Mouse (Mus musculus): Measurements from ENCODE around the gene Med6.
"Not testable (repeated sequence)": the region's sequence is repeated elsewhere in the genome, so short reads cannot be mapped to it uniquely, and the experiment has no call there.

Med6 gene

GRCm38 (mm10) chr12:81549286-81549685, 45.5 kb downstream of the Med6 start:
- DNase-seq (ENCODE audit: low spot score in 2 of 2), result no peak

- DNase-seq (ENCODE audit: low spot score in 2 of 2), result no peak
Observed at GRCm38 (mm10) chr12:81547163-81547562, 47.6 kb downstream of the Med6 start.

- DNase-seq (ENCODE audit: low spot score in 2 of 2), result no peak
Observed at GRCm38 (mm10) chr12:81533029-81533419, 61.8 kb downstream of the Med6 start.

- DNase-seq (ENCODE audit: low spot score in 2 of 2), result peak; percentile 74 to 85
Observed at GRCm38 (mm10) chr12:81532316-81533028, 62.3 kb downstream of the Med6 start, which contains the start of the genes Gm20498 and Synj2bp. Gene Gm20498, minus strand, starts transcription at chr12:81532905. Gene Synj2bp, minus strand, starts transcription at chr12:81532911.

GRCm38 (mm10) chr12:81530587-81530986, 64.2 kb downstream of the Med6 start:
- DNase-seq (ENCODE audit: low spot score in 2 of 2), result not testable (repeated sequence)
